Mouse (Mus musculus): Measurements from ENCODE around the gene Ces1f.

- TF ChIP-seq CTCF (conservative IDR thresholded peaks at IDR 0.05; ENCODE audit: insufficient read depth, insufficient read length, low read depth, low read length) (no peak), POLR2A (IDR thresholded peaks at IDR 0.05; ENCODE audit: low read depth, low read length) (no peak)
These were observed 1.3 kb downstream of the Ces1f start for GRCm38 (mm10) chr8:93278176-93278805.
